Mouse (Mus musculus): ENCODE measurements around the gene Med31. TPM values are rescaled to one million over a fixed set of nuclear protein-coding genes. Genes with fewer than 3 reads are reported as not detected.

The Med31 gene
- 10 to 100 TPM in 1 of 2 experiments, 1 to 10 TPM in 1; 9.6 to 10.9 TPM for total RNA-seq (2021)
- polyA plus RNA-seq (2012; rRNA removed) = 9.1 and 10.8 TPM in 2 replicates
- long read RNA-seq, transcript Med31-201 (4 exons, 1,161 nt) = major isoform, 8 of 11 reads
- long read RNA-seq, partial matches to known transcripts = 1 of 11 reads
- long read RNA-seq, other reads (novel, unspliced or antisense) = 1 of 11 reads

GRCm38 (mm10) chr11:72215410-72215797, at the start of gene Med31:
Med31 (minus strand) TSS chr11:72215592.
- peak; percentile 82 to 84 for DNase-seq
- TF ChIP-seq EP300 (IDR thresholded peaks at IDR 0.05; ENCODE audit: insufficient read depth, low read depth, low read length) (0 out of 2 replicates have a peak, but pooled peaks have one; percentile 20), POLR2A (IDR thresholded peaks at IDR 0.05; ENCODE audit: insufficient read depth, low read depth, low read length) (no peak; the same call in 1 of the 2 replicates), CTCF (IDR thresholded peaks at IDR 0.05) (no peak)

GRCm38 (mm10) chr11:72256441-72256840, 41.0 kb upstream of the Med31 start:
- Histone ChIP-seq H3K36me3 (ENCODE audit: control insufficient read depth, insufficient read depth, low read length) (no peaks in the 10 kb centered on the region), H3K27ac (no peak overlapping the region), H3K9ac (ENCODE audit: low read depth, low read length) (no peak overlapping the region), H3K4me3 (no peak overlapping the region), H3K79me2 (replicated peaks; ENCODE audit: control insufficient read depth, insufficient read depth, low read length) (no peaks in the 10 kb centered on the region), H3K4me1 (ENCODE audit: control insufficient read depth, insufficient read depth, low read length) (no peaks in the 10 kb centered on the region), H3K27me3 (ENCODE audit: control insufficient read depth, insufficient read depth, low read length) (no peaks in the 10 kb centered on the region)
- WGBS = 62% methylated on average over 2 of the region's 2 CpGs
- DNase-seq = no peak
- TF ChIP-seq EP300 (IDR thresholded peaks at IDR 0.05; ENCODE audit: insufficient read depth, low read depth, low read length) (no peak), POLR2A (IDR thresholded peaks at IDR 0.05; ENCODE audit: insufficient read depth, low read depth, low read length) (no peak), CTCF (IDR thresholded peaks at IDR 0.05) (no peak)
- intact Hi-C loops (cut with DNase I) = no loop called here

More at GRCm38 (mm10) chr11:72215410-72215797, at the start of gene Med31:
- under 1% methylated on average over 29 of the region's 29 CpGs for WGBS
- Histone ChIP-seq H3K4me1 (ENCODE audit: control insufficient read depth, insufficient read depth, low read length) (peaks cover 2% of the 10 kb centered on the region; the same call in 1 of the 2 replicates), H3K27ac (peak within 1 kb of the TSS; percentile 85), H3K27me3 (ENCODE audit: control insufficient read depth, insufficient read depth, low read length) (no peaks in the 10 kb centered on the region), H3K9ac (ENCODE audit: low read depth, low read length) (peak within 1 kb of the TSS; percentile 75), H3K79me2 (replicated peaks; ENCODE audit: control insufficient read depth, insufficient read depth, low read length) (no peaks in the 10 kb centered on the region), H3K4me3 (peak within 1 kb of the TSS; percentile 84), H3K36me3 (ENCODE audit: control insufficient read depth, insufficient read depth, low read length) (no peaks in the 10 kb centered on the region)
- intact Hi-C loops (cut with DNase I) = loop anchor here (5.0 kb wide), 1 partner anchor 87 kb away; the partner anchor contains the start of gene Xaf1

GRCm38 (mm10) chr11:72255629-72256028, 40.2 kb upstream of the Med31 start:
- DNase-seq = no peak
- no peaks in the 10 kb centered on the region for H3K4me1 ChIP-seq (ENCODE audit: control insufficient read depth, insufficient read depth, low read length)
- H3K4me3 ChIP-seq = no peak overlapping the region
- H3K36me3 ChIP-seq (ENCODE audit: control insufficient read depth, insufficient read depth, low read length) = no peaks in the 10 kb centered on the region
- TF ChIP-seq POLR2A (IDR thresholded peaks at IDR 0.05; ENCODE audit: insufficient read depth, low read depth, low read length) (no peak), EP300 (IDR thresholded peaks at IDR 0.05; ENCODE audit: insufficient read depth, low read depth, low read length) (no peak), CTCF (IDR thresholded peaks at IDR 0.05) (no peak)
- no peak overlapping the region for H3K9ac ChIP-seq (ENCODE audit: low read depth, low read length)
- H3K27ac ChIP-seq = no peak overlapping the region
- intact Hi-C loops (cut with DNase I) = no loop called here
- WGBS = 91% methylated on average over 4 of the region's 4 CpGs
- H3K79me2 ChIP-seq (replicated peaks; ENCODE audit: control insufficient read depth, insufficient read depth, low read length) = no peaks in the 10 kb centered on the region
- no peaks in the 10 kb centered on the region for H3K27me3 ChIP-seq (ENCODE audit: control insufficient read depth, insufficient read depth, low read length)

GRCm38 (mm10) chr11:72245196-72245753, 29.9 kb upstream of the Med31 start:
- H3K36me3 ChIP-seq (ENCODE audit: control insufficient read depth, insufficient read depth, low read length) = no peaks in the 10 kb centered on the region
- no peak overlapping the region for H3K27ac ChIP-seq
- intact Hi-C loops (cut with DNase I) = no loop called here
- no peak overlapping the region for H3K4me3 ChIP-seq
- no peaks in the 10 kb centered on the region for H3K79me2 ChIP-seq (replicated peaks; ENCODE audit: control insufficient read depth, insufficient read depth, low read length)
- no peaks in the 10 kb centered on the region for H3K4me1 ChIP-seq (ENCODE audit: control insufficient read depth, insufficient read depth, low read length)
- no peak overlapping the region for H3K9ac ChIP-seq (ENCODE audit: low read depth, low read length)
- no peak for DNase-seq
- H3K27me3 ChIP-seq (ENCODE audit: control insufficient read depth, insufficient read depth, low read length) = no peaks in the 10 kb centered on the region; the same call in 1 of the 2 replicates
- TF ChIP-seq POLR2A (IDR thresholded peaks at IDR 0.05; ENCODE audit: insufficient read depth, low read depth, low read length) (no peak), EP300 (IDR thresholded peaks at IDR 0.05; ENCODE audit: insufficient read depth, low read depth, low read length) (no peak), CTCF (IDR thresholded peaks at IDR 0.05) (no peak)
- 69% methylated on average over 8 of the region's 8 CpGs for WGBS

- Histone ChIP-seq H3K9ac (ENCODE audit: low read depth, low read length) (no peak overlapping the region), H3K36me3 (ENCODE audit: control insufficient read depth, insufficient read depth, low read length) (no peaks in the 10 kb centered on the region), H3K4me3 (no peak overlapping the region), H3K4me1 (ENCODE audit: control insufficient read depth, insufficient read depth, low read length) (no peaks in the 10 kb centered on the region), H3K27ac (no peak overlapping the region), H3K79me2 (replicated peaks; ENCODE audit: control insufficient read depth, insufficient read depth, low read length) (no peaks in the 10 kb centered on the region), H3K27me3 (ENCODE audit: control insufficient read depth, insufficient read depth, low read length) (no peaks in the 10 kb centered on the region)
- no peak for DNase-seq
- intact Hi-C loops (cut with DNase I) = no loop called here
- WGBS = 59% methylated on average over 4 of the region's 4 CpGs
- TF ChIP-seq EP300 (IDR thresholded peaks at IDR 0.05; ENCODE audit: insufficient read depth, low read depth, low read length) (no peak), CTCF (IDR thresholded peaks at IDR 0.05) (no peak), POLR2A (IDR thresholded peaks at IDR 0.05; ENCODE audit: insufficient read depth, low read depth, low read length) (no peak)
Measured at GRCm38 (mm10) chr11:72240062-72240860, 24.9 kb upstream of the Med31 start.

All from heart, adult 2 months (tissue).